Mouse (Mus musculus) megakaryocyte, embryonic 14.5 days (primary cell): ENCODE measurements around the gene Tmem19. TPM values are rescaled to one million over a fixed set of nuclear protein-coding genes. Genes with fewer than 3 reads are reported as not detected.

ENCODE experiments used
- H3K27me3 ChIP-seq: replicated peaks from 2 replicates; pipeline ENCODE3; 2012; ENCODE audit warnings: inconsistent platforms
- H3K36me3 ChIP-seq: replicated peaks from 2 replicates; pipeline ENCODE3; 2012; ENCODE audit warnings: low read length, inconsistent platforms, mixed read lengths
- H3K4me1 ChIP-seq: 2 replicates; pipeline ENCODE4 v1.6.1; 2012; ENCODE audit warnings: inconsistent platforms
- H3K4me3 ChIP-seq: replicated peaks from 2 replicates; pipeline ENCODE3; 2012; ENCODE audit warnings: moderate library complexity, mild to moderate bottlenecking, inconsistent platforms
- H3K9me3 ChIP-seq: 2 replicates; pipeline ENCODE4 v1.6.1; 2012; ENCODE audit warnings: inconsistent platforms
- FLI1 ChIP-seq: IDR thresholded peaks from 2 replicates; pipeline ENCODE4 v1.6.1; 2012; ENCODE audit warnings: low read length, inconsistent platforms, mixed read lengths
- GATA1 ChIP-seq: IDR thresholded peaks from 3 replicates; pipeline ENCODE4 v1.6.1; 2012; ENCODE audit warnings: mixed read lengths, low read length, inconsistent platforms, borderline replicate concordance
- polyA plus RNA-seq: library from polyadenylated mRNA; stranded (reverse); fragments of >175 nt; gene quantifications from 2 replicates; pipeline ENCODE4 v1.2.3, GENCODE M21; 2012; ENCODE audit warnings: low replicate concordance; ENCODE audit not compliant: insufficient read depth

The Tmem19 gene
- polyA plus RNA-seq, 1 experiment, result 9.6 TPM

DNA sequence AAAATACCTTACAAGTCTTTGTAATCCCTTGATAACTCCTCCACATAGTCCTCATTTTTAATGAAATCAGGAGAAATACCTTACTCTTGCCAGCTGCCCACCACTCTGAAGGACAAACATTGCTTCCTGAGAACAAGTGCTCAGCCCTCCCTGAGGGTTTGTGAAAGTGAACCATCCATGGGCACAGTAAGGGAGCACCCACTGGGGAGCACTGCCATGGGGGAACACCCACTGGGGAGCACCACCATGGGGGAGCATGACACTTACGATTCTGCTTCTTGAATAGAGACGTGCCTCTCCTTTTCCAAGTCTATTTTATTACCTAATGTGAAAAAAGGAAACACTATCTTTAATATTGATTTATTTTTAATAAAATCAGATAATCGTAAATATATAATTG is 67.1 kb downstream of the Tmem19 start:
- Histone ChIP-seq H3K36me3 (peaks cover 93% of the 10 kb centered on the region), H3K4me3 (no peak overlapping the region), H3K27me3 (no peaks in the 10 kb centered on the region), H3K4me1 (peaks cover 16% of the 10 kb centered on the region), H3K9me3 (no peaks in the 10 kb centered on the region)
- TF ChIP-seq GATA1 (no peak), FLI1 (no peak)

DNA sequence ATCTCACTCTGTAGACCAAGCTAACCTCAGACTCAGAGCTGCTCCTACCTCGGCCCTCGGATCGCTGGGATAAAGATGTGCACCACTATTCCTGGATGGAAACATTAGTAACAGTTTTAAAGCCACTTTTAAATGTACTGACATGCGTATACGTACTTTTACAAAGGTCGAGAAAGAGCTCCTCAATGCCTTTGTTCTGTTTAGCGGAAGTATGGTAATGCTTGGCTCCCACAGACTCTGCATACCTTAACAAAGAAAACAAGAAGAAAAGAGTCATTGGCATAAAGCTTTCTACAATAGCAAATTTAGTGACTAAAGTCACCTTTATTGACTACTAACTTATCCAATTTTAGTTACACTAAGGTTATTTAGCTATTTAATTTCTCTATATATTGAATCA is 67.6 kb downstream of the Tmem19 start:
- H3K9me3 ChIP-seq, result no peaks in the 10 kb centered on the region
- TF ChIP-seq FLI1 (no peak), GATA1 (no peak)
- H3K4me1 ChIP-seq, result peaks cover 16% of the 10 kb centered on the region
- H3K27me3 ChIP-seq, result no peaks in the 10 kb centered on the region
- H3K36me3 ChIP-seq, result peaks cover 93% of the 10 kb centered on the region
- no peak overlapping the region for H3K4me3 ChIP-seq

DNA sequence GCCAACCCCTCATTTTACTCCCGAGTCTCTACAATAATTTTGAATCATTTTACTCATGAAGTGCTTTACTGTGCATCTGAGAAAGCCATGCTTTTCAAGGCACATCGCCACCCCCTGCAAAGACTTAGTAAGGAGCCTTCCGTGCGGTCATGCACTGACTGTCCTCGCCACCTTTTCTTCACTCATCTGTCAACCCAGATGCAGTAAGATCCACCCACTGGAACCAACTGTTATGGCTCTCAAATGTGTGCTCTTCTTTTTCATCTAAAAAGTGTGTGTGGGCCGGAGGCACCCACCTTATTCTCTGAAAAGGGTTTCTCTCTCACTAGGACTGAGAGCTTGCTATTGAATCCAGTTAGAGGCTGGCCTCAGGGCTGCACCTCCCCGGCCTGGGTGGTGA is 68.4 kb downstream of the Tmem19 start:
- H3K4me3 ChIP-seq, result no peak overlapping the region
- peaks cover 16% of the 10 kb centered on the region for H3K4me1 ChIP-seq
- no peaks in the 10 kb centered on the region for H3K9me3 ChIP-seq
- H3K36me3 ChIP-seq, result peaks cover 93% of the 10 kb centered on the region
- no peaks in the 10 kb centered on the region for H3K27me3 ChIP-seq
- TF ChIP-seq GATA1 (no peak), FLI1 (no peak)

DNA sequence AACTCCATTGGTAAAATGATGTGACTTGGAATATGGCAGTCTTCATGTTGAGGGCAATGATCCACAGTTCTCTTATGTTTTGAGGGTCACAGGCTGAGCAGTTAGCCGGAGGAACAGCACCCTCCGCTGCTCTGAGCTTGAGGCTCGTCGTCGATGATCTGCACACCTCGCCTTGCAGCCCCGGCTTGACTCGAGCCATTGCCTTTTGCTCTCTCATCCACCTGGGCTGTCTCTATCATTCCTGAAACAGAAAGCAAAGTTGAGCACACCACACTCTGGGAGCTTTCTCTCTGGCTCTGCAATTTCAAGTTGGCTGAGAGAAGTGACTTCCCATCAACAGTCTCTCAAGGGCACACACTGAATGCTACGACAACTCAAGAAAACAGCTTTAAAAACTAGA is 71.6 kb downstream of the Tmem19 start:
- TF ChIP-seq GATA1 (no peak), FLI1 (no peak)
- H3K9me3 ChIP-seq, result no peaks in the 10 kb centered on the region
- peaks cover 91% of the 10 kb centered on the region for H3K36me3 ChIP-seq
- no peaks in the 10 kb centered on the region for H3K4me1 ChIP-seq
- no peak overlapping the region for H3K4me3 ChIP-seq
- no peaks in the 10 kb centered on the region for H3K27me3 ChIP-seq

Other genes with a start within 250 kb of the Tmem19 start
- not detected in 2 replicates for gene Tph2, start 177.5 kb downstream of the Tmem19 start, polyA plus RNA-seq
- gene Tbc1d15, start 111.0 kb downstream of the Tmem19 start, polyA plus RNA-seq, result 3.5 TPM in 1 of 2 replicates, not detected in the other
- 33.5 and 38.0 TPM in 2 replicates for gene Rab21, start 46.9 kb downstream of the Tmem19 start, polyA plus RNA-seq
- gene Thap2, start 21.9 kb upstream of the Tmem19 start, polyA plus RNA-seq, result 4.1 and 5.5 TPM in 2 replicates
- 2.8 and 2.9 TPM in 2 replicates for gene Zfc3h1, start 22.5 kb upstream of the Tmem19 start, polyA plus RNA-seq
- not detected in 2 replicates for gene A930009A15Rik, start 207.5 kb upstream of the Tmem19 start, polyA plus RNA-seq
- gene Lgr5, start 225.3 kb upstream of the Tmem19 start, polyA plus RNA-seq, result not detected in 2 replicates